Mouse (Mus musculus) heart, postnatal 25 days (tissue): ENCODE measurements around the gene Pifo. TPM values are rescaled to one million over a fixed set of nuclear protein-coding genes. Genes with fewer than 3 reads are reported as not detected.
A peak's percentile ranks its signal among the peaks of the same experiment; 100 is the strongest.

Experiments
- DNase-seq: peaks from one replicate; pipeline ENCODE4 v3.0.0; 2022; ENCODE audit warnings: low spot score
- intact Hi-C: fragments of 180-260 bp; cut with DNase I; formaldehyde crosslinking; loops from one replicate; pipeline ENCODE4 v1.15.1; 2025
- total RNA-seq, 2 experiments: library from RNA; stranded (reverse); gene quantifications; 2 replicates each; pipeline ENCODE4 v1.2.3; 2021

Gene Pifo
- total RNA-seq, 2 experiments from 2014 or later: not detected

GRCm38 (mm10) chr3:105958974-105959580, 55.4 kb downstream of the Pifo start, which contains the start of gene Wdr77:
Gene Wdr77 (plus strand): TSS chr3:105959369.
- peak; percentile 91 for DNase-seq
- intact Hi-C loops: loop anchor here (2.0 kb wide), 1 partner anchor 272 kb away; the partner anchor contains the start of gene Ddx20

DNA sequence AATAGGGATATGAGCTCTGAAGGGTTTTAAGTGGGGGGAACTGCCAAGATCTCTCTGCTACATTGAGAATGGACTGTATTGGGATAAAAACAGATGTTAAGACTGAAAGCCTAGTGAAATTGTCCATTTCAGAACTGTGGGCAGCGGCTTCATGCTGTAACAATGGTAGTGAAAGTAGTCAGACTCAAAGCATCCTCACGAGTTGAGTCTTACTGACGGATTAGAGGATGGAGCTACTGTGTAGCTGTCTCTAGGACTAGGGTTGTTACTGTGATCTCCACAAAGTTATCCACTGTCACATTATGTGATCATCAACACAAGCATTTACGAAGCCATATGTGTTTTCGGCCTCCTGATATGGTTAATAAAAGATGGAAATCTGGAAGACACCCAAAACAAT, 56.2 kb downstream of the Pifo start:
- no peak for DNase-seq
- intact Hi-C loops: loop anchor here (2.0 kb wide), 1 partner anchor 271 kb away; the partner anchor contains the start of gene Ddx20

GRCm38 (mm10) chr3:105957235-105957634, 57.2 kb downstream of the Pifo start:
- intact Hi-C loops: no loop called here
- no peak for DNase-seq

DNA sequence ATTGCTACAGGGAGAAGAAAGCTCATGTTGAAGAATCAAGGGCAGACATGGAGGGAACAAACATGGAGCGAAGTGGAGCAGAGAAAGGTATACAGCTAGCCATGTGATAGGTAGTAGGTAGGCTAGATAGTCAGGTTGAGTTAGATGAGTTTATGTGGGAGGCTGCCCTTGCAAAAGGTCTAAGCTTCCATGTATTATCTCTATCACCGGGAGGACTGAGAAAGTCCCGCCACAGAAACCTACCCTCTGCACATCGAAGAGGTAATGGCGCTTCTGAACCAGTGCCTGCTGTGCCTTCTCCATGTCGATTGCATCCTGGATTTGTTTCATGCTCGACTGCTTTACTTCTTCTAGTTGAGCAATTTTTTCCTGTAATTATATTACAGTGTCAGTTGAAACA, 63.1 kb downstream of the Pifo start:
- intact Hi-C loops: no loop called here

More for the DNA sequence above, 63.1 kb downstream of the Pifo start:
- no peak for DNase-seq

Other genes starting within 250 kb of the Pifo start
- gene Rap1a, start 213.3 kb downstream of the Pifo start, total RNA-seq: 100 to 1,000 TPM; 103 to 105 TPM
- under 1 TPM; 0.21 to 0.25 TPM for gene Adora3, start 143.8 kb downstream of the Pifo start, total RNA-seq
- not detected for gene Tmigd3, start 143.7 kb downstream of the Pifo start, total RNA-seq
- gene I830077J02Rik, start 82.0 kb downstream of the Pifo start, total RNA-seq: under 1 TPM; 0.60 to 0.84 TPM
- gene Wdr77, start 55.3 kb downstream of the Pifo start, total RNA-seq: 10 to 100 TPM; 43.5 to 44.9 TPM
- 1,000 to 10,000 TPM; 1,206 to 1,242 TPM for gene Atp5f1, start 54.5 kb downstream of the Pifo start, total RNA-seq
- under 1 TPM; 0.17 to 0.29 TPM for gene Ovgp1, start 40.9 kb downstream of the Pifo start, total RNA-seq
- gene Chil5, start 18.2 kb upstream of the Pifo start, total RNA-seq: not detected
- gene Chia1, start 98.6 kb upstream of the Pifo start, total RNA-seq: not detected
- gene Chil3, start 152.9 kb upstream of the Pifo start, total RNA-seq: under 1 TPM in 1 of 2 experiments, not detected in 1; 0.22 TPM
- not detected for gene Chil4, start 204.9 kb upstream of the Pifo start, total RNA-seq